Mouse (Mus musculus) spleen, adult 2 months (tissue): ENCODE results near the gene Fgfr2.

Experiments
- CTCF ChIP-seq: fragments of 200-500 bp; IDR thresholded peaks from 2 replicates; pipeline ENCODE4 v1.5.1; 2011; ENCODE audit warnings: mild to moderate bottlenecking, inconsistent platforms; ENCODE audit not compliant: insufficient read depth, insufficient read length, insufficient replicate concordance; ENCODE audit errors: extremely low read depth
- POLR2A ChIP-seq: fragments of 200-500 bp; IDR thresholded peaks from 2 replicates; pipeline ENCODE4 v1.6.1; 2011; ENCODE audit warnings: low read depth, low read length, inconsistent platforms

DNA sequence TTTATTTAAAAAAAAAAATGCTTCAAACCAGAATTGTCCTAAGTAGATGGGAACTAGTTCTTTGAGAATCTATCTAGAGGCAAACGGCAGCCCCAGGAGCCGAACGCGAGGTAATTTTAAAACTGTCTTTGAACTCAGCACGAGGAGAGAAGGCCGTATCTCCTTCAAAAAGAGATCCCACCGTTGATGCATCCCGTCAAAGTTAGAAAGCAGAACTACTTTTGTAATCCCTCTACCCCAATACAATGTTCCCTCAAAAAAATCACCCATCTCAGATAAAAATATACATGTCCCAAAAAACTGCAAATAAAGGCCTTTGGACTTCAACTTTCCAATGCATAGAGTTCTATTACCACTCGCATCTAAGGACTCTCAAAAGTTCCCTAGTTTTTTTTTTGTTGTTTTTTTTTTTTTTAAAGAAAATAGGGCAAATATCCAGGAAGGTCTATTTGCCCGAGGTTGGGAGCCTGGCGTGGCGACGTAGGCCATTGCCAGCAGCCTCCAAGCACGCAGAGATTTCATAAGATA, 2.0 kb downstream of the Fgfr2 start:
- no peak for TF ChIP-seq CTCF
- no peak for TF ChIP-seq POLR2A
